Mouse (Mus musculus) lung, embryonic 14.5 days (tissue): ENCODE data around the gene C530008M17Rik. TPM values are rescaled to one million over a fixed set of nuclear protein-coding genes. Genes with fewer than 3 reads are reported as not detected.

Experiments
- ATAC-seq: fragments of 200-750 bp; cut with Nextera tagmentation; 2 replicates; pipeline ENCODE4 v1.8.0; 2017; ENCODE audit warnings: mild to moderate bottlenecking, moderate TSS enrichment, moderate library complexity; ENCODE audit not compliant: insufficient read depth
- DNase-seq: peaks from one replicate; pipeline ENCODE4 v3.0.0-alpha.2; 2015
- H3K27ac ChIP-seq: fragments of 300-500 bp; sonication (generic); 2 replicates; pipeline ENCODE4 v1.5.1; 2014; ENCODE audit warnings: low read depth, mild to moderate bottlenecking, moderate library complexity
- H3K27me3 ChIP-seq: fragments of 300-500 bp; sonication (generic); 2 replicates; pipeline ENCODE4 v1.6.1; 2014; ENCODE audit warnings: low read length, control low read depth; ENCODE audit not compliant: insufficient read depth
- H3K36me3 ChIP-seq: fragments of 300-500 bp; sonication (generic); 2 replicates; pipeline ENCODE4 v1.6.1; 2014; ENCODE audit warnings: control low read depth; ENCODE audit not compliant: insufficient read depth
- H3K4me1 ChIP-seq: fragments of 300-500 bp; sonication (generic); 2 replicates; pipeline ENCODE4 v1.6.1; 2014; ENCODE audit warnings: antibody characterized with exemption, control low read depth; ENCODE audit not compliant: insufficient read depth
- H3K4me2 ChIP-seq: fragments of 300-500 bp; sonication (generic); 2 replicates; pipeline ENCODE4 v1.6.1; 2014; ENCODE audit warnings: mild to moderate bottlenecking
- H3K4me3 ChIP-seq: fragments of 300-500 bp; sonication (generic); 2 replicates; pipeline ENCODE4 v1.5.1; 2014; ENCODE audit warnings: low read depth, low read length
- H3K9ac ChIP-seq: fragments of 300-500 bp; sonication (generic); 2 replicates; pipeline ENCODE4 v1.6.1; 2014
- H3K9me3 ChIP-seq: fragments of 300-500 bp; sonication (generic); 2 replicates; pipeline ENCODE4 v1.6.1; 2016; ENCODE audit warnings: low read depth, low read length, control low read depth
- CTCF ChIP-seq: IDR thresholded peaks from 2 replicates; pipeline ENCODE4 v1.5.1; 2016; ENCODE audit warnings: antibody characterized with exemption, low read depth
- WGBS: fragments of 180-500 bp; shearing (Covaris S2); extraction: QIAGEN DNeasy Blood & Tissue Kit; methylation state at CpG from one replicate; pipeline ENCODE4 v1.1.7; 2014; 5-methylcytosine and 5-hydroxymethylcytosine counted together
- polyA plus RNA-seq: library from polyadenylated mRNA; unstranded; fragments of >200 nt; fragmentation: Nextera tagmentation; extraction: Ambion mirVana; gene quantifications from 2 replicates; pipeline ENCODE4 v1.2.1, GENCODE M21; 2014

C530008M17Rik gene
- polyA plus RNA-seq, 1 experiment from 2014 or later, result 14.8 TPM

- Histone ChIP-seq H3K4me3 (no peak overlapping the region), H3K4me2 (no peak overlapping the region), H3K36me3 (no peaks in the 10 kb centered on the region), H3K9ac (no peak overlapping the region), H3K27me3 (no peaks in the 10 kb centered on the region), H3K4me1 (no peaks in the 10 kb centered on the region), H3K9me3 (no peaks in the 10 kb centered on the region), H3K27ac (no peak overlapping the region)
- no peak for DNase-seq
- no peak for TF ChIP-seq CTCF
- WGBS, result 62% methylated on average over 4 of the region's 4 CpGs
- ATAC-seq, result no peak
Measured at GRCm38 (mm10) chr5:76772831-76773230, 116.5 kb downstream of the C530008M17Rik start.

DNA sequence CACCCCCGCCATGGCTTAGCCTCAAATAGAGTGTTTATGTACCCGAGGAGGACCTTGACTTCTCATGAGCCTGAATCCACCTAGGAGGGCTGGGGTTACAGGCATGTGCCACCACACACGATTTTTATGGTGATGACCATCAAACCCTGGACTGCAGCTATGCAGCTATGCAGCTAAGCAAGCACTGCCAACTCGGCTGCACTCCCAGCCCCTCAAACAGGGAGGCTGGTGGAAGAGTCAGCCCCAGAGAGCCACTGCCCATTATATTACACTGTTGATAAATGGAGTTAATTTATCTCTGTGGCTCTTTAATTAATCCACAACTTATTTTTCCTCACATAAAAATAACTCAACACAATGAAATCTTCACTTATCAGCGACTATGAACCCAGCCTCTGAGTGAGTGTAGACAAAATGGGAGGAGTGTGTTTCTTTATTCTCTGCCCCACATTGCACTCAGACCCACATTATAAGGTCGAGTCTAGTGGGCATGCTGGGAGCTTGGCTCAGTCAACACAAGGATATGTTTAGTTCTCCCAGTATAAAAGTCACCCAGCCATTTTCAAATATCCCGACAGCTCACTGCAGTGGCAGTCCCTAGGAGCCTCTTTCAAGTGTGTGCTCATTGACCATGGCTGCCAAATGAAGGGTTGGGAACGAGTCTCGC is 117.3 kb downstream of the C530008M17Rik start:
- Histone ChIP-seq H3K4me1 (no peaks in the 10 kb centered on the region), H3K9ac (no peak overlapping the region), H3K27ac (no peak overlapping the region), H3K4me2 (no peak overlapping the region), H3K27me3 (no peaks in the 10 kb centered on the region), H3K4me3 (no peak overlapping the region), H3K36me3 (no peaks in the 10 kb centered on the region), H3K9me3 (no peaks in the 10 kb centered on the region)
- no peak for TF ChIP-seq CTCF
- DNase-seq (no peak), ATAC-seq (no peak)
- 63% methylated on average over 9 of the region's 9 CpGs for WGBS

DNA sequence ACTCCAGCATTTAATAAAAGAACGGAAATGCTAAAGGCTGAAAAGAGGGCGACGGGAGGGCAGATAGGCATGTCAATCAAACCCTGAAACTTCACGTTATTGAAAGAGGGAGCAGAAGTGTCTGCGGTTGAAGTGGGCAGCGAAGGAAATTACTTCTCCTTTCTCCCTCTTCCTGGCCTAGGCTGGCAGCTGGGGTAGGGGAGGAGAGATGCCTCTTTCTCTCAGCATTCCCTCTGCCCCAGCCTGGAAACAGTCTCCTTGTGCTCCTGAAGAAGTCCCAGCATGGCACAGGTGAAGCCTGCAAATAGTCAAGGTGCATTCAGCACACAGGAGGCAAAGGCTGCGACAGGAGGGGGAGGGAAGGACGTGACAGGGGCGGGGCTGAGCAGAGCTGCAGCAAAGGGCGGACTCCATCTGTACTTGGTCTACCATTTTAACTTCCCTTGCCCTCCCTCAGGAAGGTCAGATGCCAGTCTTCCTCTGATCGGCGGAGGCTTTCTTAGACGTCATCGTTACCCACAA is 122.8 kb downstream of the C530008M17Rik start:
- 44% methylated on average over 14 of the region's 14 CpGs for WGBS
- Histone ChIP-seq H3K27me3 (no peaks in the 10 kb centered on the region), H3K36me3 (no peaks in the 10 kb centered on the region), H3K4me2 (peak overlapping the region; percentile 16; the same call in 1 of the 2 replicates), H3K27ac (no peak overlapping the region), H3K9me3 (no peaks in the 10 kb centered on the region), H3K4me3 (no peak overlapping the region), H3K4me1 (no peaks in the 10 kb centered on the region), H3K9ac (no peak overlapping the region)
- ATAC-seq (no peak), DNase-seq (no peak)
- TF ChIP-seq CTCF, result no peak

DNA sequence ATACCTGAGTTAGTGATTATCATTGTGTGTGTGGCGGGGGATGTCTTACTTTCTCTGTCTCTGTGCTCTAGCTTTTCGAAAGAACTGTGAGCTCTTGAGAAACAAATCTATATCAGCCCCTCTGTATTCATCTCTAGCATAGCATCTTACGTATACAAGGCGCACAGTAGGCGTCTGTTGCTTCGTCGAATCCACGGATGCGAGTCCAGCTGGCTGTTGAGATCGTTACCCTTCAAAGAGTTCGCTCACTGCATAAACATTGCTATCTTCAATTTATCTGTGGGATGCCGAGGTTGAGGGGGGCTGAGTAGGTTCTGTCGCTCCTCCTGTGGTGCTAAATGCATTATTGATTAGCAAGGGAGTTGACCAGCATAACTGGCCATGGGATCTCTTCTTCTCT is 125.6 kb downstream of the C530008M17Rik start:
- no peak overlapping the region for H3K4me3 ChIP-seq
- H3K36me3 ChIP-seq, result no peaks in the 10 kb centered on the region
- 59% methylated on average over 13 of the region's 13 CpGs for WGBS
- TF ChIP-seq CTCF, result no peak
- H3K4me1 ChIP-seq, result no peaks in the 10 kb centered on the region
- no peak for ATAC-seq
- no peaks in the 10 kb centered on the region for H3K27me3 ChIP-seq
- H3K9me3 ChIP-seq, result no peaks in the 10 kb centered on the region
- peak overlapping the region; percentile 20; the same call in 1 of the 2 replicates for H3K4me2 ChIP-seq
- no peak overlapping the region for H3K9ac ChIP-seq
- no peak overlapping the region for H3K27ac ChIP-seq
- no peak for DNase-seq

DNA sequence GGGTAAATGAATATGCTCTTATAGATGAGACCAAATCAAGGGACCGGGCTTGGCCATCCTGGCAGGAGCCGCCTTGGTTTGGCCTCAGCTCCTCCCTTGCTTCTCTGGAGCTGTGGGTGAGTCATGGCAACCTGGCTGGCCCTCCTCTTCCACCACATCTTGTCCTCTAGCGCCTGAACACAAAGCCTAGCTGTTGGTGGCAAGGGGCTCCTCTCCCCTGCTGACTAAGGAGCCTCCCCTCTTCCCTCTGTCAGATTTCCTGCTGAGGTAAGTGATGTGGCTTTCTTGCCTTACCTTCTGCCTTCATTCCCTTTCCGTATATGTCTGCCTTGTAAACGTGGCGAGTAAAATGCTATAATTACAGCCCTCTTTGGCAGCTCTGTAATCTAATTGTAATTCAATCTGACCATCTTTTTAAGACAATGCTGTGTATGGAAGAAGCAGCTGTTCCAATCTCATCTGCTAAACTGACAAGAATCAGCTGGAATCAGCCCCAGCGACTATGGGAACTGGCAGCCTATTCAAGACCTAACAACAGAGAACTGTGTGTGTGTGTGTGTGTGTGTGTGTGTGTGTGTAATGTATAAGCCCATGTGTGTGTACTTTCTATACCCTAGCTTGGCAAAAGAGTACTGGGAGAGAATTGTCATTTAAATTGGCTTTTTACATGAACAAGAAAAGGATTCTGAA is 126.2 kb downstream of the C530008M17Rik start:
- no peaks in the 10 kb centered on the region for H3K27me3 ChIP-seq
- 47% methylated on average over 7 of the region's 7 CpGs for WGBS
- no peaks in the 10 kb centered on the region for H3K36me3 ChIP-seq
- no peak for TF ChIP-seq CTCF
- H3K4me2 ChIP-seq, result peak overlapping the region; percentile 20; the same call in 1 of the 2 replicates
- H3K9me3 ChIP-seq, result no peaks in the 10 kb centered on the region
- no peak overlapping the region for H3K9ac ChIP-seq
- no peak overlapping the region for H3K27ac ChIP-seq
- ATAC-seq, result peak; percentile 73; the same call in 1 of the 2 replicates
- no peak overlapping the region for H3K4me3 ChIP-seq
- peak; percentile 70 for DNase-seq
- H3K4me1 ChIP-seq, result no peaks in the 10 kb centered on the region

DNA sequence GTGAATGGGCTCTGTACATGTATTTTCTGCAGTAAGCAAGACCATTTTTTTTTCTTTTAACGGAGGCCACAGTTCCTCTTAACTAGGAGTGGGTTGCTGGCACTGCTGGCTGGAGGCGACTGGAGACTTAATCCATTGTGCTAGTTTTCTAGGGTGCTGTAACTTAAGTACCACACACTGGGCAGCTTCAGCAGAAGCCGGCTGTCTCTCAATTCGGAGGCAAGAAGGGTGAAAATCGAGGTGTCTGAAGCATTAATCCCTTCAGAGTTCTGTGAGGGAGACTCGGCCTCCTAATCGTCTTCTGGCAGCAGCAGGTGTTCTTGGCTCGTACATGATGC is 126.8 kb downstream of the C530008M17Rik start:
- Histone ChIP-seq H3K9ac (no peak overlapping the region), H3K27me3 (no peaks in the 10 kb centered on the region), H3K4me2 (no peak overlapping the region), H3K4me1 (no peaks in the 10 kb centered on the region), H3K36me3 (no peaks in the 10 kb centered on the region), H3K4me3 (no peak overlapping the region), H3K9me3 (no peaks in the 10 kb centered on the region), H3K27ac (no peak overlapping the region)
- WGBS, result 79% methylated on average over 8 of the region's 8 CpGs
- no peak for DNase-seq
- ATAC-seq, result no peak
- no peak for TF ChIP-seq CTCF

DNA sequence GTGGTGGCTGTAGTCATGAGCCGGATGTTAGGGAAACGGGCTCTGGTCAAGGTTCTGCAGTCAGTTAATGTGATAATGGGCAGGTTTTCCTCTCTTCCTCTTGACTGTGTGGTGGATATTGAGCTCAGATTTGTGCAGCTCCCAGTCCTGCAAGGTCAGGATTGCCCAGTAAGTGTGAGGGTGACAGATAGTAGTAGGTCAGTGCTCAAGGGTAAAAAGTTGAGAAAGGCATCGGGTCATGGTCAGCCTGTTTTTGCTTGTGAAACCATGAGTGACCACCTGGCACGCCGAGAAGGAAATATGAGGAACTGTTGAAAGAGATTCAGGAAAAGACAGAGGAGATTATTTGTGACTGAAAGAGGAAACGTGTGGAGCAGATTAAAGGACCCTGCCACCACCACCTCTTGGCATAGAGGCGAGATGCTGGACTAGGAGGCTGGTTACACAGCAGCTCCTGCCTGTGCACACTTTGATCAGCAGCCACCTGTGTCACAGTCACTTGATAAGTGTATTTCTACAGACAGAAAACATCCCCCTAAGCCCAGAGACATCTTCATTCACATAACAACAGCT is 127.9 kb downstream of the C530008M17Rik start:
- H3K36me3 ChIP-seq, result no peaks in the 10 kb centered on the region
- H3K4me3 ChIP-seq, result no peak overlapping the region
- H3K27ac ChIP-seq, result no peak overlapping the region
- DNase-seq (no peak), ATAC-seq (no peak)
- no peak overlapping the region for H3K9ac ChIP-seq
- no peak for TF ChIP-seq CTCF
- no peaks in the 10 kb centered on the region for H3K9me3 ChIP-seq
- no peaks in the 10 kb centered on the region for H3K4me1 ChIP-seq
- H3K27me3 ChIP-seq, result no peaks in the 10 kb centered on the region
- 45% methylated on average over 7 of the region's 7 CpGs for WGBS
- H3K4me2 ChIP-seq, result no peak overlapping the region
